Mouse (Mus musculus) layer of hippocampus, adult 2 months (tissue): Measurements from ENCODE around the gene Pold4. TPM values are rescaled to one million over a fixed set of nuclear protein-coding genes. Genes with fewer than 3 reads are reported as not detected.

Experiments
- DNase-seq, 2 experiments: peaks; one replicate each; pipeline ENCODE4 v3.0.0; 2022; ENCODE audit warnings: low spot score in 2 of 2
- H3K27ac ChIP-seq: fragments of 200-600 bp; 2 replicates; pipeline ENCODE4 v1.8.1; 2022
- H3K4me3 ChIP-seq: fragments of 200-600 bp; 2 replicates; pipeline ENCODE4 v1.8.1; 2022; ENCODE audit warnings: mild to moderate bottlenecking
- CTCF ChIP-seq: fragments of 200-600 bp; conservative IDR thresholded peaks from 2 replicates; pipeline ENCODE4 v1.8.1; 2022; ENCODE audit warnings: antibody characterized with exemption, mild to moderate bottlenecking, moderate library complexity
- long read RNA-seq, 2 experiments: library from polyadenylated mRNA; stranded (forward); transcript quantifications; one replicate each; pipeline ENCODE4 v2.0.0; 2021; ENCODE audit warnings: borderline mapping rate in 2 of 2
- total RNA-seq, 2 experiments: library from RNA; stranded (reverse); gene quantifications; 2 replicates each; pipeline ENCODE4 v1.2.3; 2021

The Pold4 gene
- total RNA-seq, result 10 to 100 TPM; 16.7 to 18.2 TPM
- long read RNA-seq, experiment 1, transcript Pold4-201 (4 exons, 913 nt), result major isoform, 6 of 6 reads
- long read RNA-seq, experiment 1, partial matches to known transcripts, result 0 of 6 reads
- long read RNA-seq, experiment 1, other reads (novel, unspliced or antisense), result 0 of 6 reads
- long read RNA-seq, experiment 2, transcript Pold4-201 (4 exons, 913 nt), result major isoform, 7 of 9 reads
- long read RNA-seq, experiment 2, partial matches to known transcripts, result 2 of 9 reads
- long read RNA-seq, experiment 2, other reads (novel, unspliced or antisense), result 0 of 9 reads

DNA sequence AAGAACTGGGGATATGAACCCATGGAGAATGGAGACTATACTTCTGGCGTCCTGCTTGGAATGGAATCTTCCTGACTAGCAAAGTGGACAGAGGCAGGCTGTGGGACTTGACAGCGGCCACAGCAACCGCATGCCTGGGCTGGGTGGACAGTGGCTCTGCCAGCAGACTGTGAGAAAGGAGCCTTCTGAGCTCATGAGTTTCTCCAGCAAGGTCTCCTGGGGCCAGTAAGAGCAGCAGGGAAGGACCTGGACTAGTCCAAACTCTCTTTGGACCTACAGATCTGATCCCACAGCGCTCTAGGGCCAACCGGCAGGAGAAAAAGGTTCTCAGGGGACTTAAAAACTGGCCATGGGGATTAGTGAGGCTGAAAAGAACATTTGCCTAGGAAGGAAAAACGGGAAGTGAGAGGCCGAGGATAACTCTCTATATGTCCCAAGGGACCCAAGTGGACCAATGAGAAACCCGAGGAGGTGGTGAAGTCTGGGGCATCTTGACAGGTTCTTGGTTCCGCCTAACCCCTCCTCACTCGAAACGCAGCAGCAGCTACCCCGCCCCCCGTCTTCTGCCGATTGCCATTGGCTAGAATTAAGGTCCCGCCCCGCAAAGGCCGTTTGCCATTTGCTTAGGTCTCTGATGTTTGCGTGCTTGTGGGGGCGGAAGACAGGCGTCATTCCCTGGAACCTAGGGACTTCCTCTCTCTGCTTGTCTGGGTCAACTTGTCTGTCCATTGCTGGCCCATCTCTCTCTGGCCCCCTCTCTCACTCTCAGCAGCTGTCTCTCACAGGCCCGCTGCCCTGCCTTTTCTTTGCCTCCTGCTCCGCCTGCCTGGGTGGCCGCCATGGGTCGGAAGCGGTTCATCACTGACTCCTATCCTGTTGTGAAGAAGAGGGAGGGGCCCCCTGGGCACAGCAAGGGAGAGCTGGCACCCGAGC, at the start of gene Pold4:
Pold4 (plus strand) TSS at position 647 of the 933 bp plus-strand sequence.
- TF ChIP-seq CTCF, result no peak
- Histone ChIP-seq H3K4me3 (peak within 1 kb of the TSS; percentile 78), H3K27ac (peak within 1 kb of the TSS; percentile 96)
- DNase-seq, result peak; percentile 95 to 97

DNA sequence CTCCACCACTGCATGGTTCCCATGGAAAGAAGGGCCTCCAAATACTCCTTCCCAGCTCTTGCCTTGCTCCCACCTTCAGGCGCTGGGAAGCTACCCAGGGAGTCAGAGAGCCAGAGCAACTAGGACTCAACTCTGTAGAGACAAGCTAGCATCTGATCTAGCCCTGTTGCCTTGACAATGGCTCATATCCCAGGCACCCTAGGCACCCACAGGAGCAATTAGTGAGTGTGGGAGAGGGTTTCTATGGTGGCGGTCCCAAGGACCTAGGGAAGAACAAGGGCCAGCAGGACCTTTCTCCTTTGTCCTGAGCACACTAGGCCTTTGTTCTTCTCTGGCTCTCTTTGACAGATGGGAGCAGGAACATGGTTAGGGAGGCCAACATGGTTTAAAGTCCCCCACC, 48.0 kb upstream of the Pold4 start:
- no peak for DNase-seq
- H3K4me3 ChIP-seq, result no peak overlapping the region
- TF ChIP-seq CTCF, result no peak
- peak overlapping the region; percentile 86 for H3K27ac ChIP-seq

DNA sequence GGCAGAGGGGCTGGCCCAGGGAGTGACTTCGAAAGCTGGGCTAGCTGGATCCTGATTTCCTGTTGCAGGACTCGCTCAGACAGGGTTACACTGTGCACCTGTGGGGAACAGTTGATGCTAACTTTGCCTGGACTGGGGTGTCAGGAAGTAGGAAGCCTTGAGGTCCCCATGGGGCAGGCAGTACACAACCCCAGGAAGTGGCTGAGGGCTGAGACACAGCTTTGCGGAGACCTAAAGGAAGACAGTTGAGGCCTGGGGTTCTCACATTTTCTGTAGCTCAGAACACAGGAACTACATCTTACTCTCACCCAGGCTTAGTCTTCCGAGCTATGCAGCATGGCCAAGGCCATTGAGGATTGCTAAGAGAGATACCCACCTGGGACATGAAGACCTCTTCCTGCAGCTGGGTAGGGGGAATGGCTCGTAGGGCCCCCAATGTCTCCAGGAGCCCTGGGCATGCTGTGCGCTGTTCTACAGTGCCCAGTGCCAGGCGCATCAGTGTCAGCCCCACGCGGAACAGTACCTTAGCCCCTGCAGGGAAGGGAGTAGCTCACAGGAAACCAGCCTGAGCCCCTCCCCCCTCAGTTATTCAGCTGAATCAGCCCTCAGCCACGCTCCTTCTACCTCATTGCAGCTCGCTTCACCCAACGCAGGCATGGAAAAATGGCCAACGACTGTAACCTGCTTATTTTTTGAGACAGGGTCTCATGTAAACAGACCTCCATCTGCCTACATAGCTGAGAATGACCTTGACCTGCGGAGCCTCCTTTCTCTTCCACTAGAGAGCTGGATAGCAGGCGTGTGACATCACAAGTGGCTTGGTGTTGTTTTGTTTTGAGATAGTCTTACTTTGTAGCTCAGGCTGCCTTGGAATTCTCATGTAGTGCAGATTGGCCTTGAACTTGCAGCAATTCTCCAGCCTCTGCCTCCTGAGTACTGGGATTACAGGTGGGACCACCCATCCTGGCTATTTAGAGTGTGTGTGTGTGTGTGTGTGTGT, 46.4 kb upstream of the Pold4 start:
- Histone ChIP-seq H3K27ac (peak overlapping the region; percentile 86; the same call in 1 of the 2 replicates), H3K4me3 (no peak overlapping the region)
- no peak for DNase-seq
- no peak for TF ChIP-seq CTCF

DNA sequence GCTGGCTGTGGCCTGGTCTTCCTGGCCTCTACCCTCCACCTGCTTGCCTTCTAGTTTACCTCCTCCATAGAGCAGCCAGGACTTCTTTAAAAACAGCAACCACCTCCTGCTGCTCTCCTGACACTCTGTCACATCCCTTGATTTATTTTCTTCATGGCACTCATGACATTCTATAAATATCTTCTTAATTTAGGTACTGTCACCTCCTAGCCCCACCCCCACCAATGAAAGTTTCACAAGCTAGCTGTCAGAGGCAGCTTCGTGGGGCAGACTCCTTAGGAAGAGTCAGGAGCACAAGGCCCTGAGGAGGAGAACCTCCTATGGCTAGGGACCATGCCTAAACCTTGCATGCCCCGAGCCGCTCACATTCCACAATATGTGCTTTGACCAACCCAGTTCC, 44.4 kb upstream of the Pold4 start:
- no peak overlapping the region for H3K27ac ChIP-seq
- no peak overlapping the region for H3K4me3 ChIP-seq
- no peak for DNase-seq
- no peak for TF ChIP-seq CTCF

DNA sequence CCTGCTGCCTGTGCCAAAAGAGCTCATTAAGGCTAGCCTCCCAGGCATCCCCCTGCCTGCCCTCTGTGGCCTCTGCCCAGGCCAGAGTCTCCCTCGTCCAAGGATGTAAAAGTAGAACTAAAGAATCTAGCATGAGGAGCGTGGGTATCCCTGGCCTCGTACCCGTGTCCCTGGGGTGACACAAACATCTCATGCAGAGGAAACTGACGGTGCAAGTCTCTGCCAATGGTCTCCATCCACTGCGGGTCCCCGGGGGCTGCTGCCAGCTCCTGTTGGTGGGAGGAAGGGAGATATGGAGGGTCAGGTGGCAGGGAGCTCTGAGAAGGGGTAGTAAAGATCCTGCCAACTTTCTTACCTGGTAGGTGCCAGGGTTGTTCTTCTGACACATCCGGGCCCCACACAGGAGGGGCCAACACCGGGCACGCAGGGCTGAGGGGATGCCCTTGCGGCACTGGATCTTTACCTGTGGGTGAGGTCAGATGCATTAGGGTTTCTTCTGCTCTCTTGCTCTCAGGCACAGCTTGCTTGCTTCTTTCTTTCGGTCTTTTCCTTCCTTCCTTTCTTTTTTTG, 42.6 kb upstream of the Pold4 start:
- no peak overlapping the region for H3K4me3 ChIP-seq
- no peak overlapping the region for H3K27ac ChIP-seq
- TF ChIP-seq CTCF, result no peak
- DNase-seq, result no peak

DNA sequence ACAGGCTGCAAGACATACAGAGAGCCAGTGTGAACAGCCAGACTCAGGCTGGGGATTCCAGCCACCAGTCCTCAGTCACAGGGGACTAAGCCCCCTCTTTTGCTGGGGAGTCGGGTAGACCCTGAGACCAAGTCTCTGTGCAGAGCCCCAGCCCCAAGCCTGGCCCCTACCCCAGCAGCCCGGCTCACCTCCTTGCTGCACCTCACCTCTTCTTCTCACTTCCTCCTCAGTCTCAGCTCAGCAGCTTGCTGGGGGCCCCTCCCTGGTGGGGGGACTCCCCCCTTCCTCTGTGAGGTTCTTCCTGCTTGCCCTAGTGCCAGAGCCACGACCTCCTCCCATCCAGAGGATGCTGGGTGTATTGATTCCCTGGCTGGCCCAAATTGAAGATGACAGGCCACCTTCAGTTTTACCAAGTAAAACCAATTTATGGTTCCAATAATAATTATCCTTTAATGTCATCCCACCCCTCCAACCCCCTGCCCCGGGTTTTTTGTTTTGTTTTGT, 40.8 kb upstream of the Pold4 start, which contains the start of gene Tbc1d10c:
Tbc1d10c (minus strand) TSS at position 454 of the 504 bp plus-strand sequence.
- no peak for TF ChIP-seq CTCF
- H3K27ac ChIP-seq, result peak within 1 kb of the TSS; percentile 99
- peak within 1 kb of the TSS; percentile 88 for H3K4me3 ChIP-seq
- DNase-seq, result no peak

DNA sequence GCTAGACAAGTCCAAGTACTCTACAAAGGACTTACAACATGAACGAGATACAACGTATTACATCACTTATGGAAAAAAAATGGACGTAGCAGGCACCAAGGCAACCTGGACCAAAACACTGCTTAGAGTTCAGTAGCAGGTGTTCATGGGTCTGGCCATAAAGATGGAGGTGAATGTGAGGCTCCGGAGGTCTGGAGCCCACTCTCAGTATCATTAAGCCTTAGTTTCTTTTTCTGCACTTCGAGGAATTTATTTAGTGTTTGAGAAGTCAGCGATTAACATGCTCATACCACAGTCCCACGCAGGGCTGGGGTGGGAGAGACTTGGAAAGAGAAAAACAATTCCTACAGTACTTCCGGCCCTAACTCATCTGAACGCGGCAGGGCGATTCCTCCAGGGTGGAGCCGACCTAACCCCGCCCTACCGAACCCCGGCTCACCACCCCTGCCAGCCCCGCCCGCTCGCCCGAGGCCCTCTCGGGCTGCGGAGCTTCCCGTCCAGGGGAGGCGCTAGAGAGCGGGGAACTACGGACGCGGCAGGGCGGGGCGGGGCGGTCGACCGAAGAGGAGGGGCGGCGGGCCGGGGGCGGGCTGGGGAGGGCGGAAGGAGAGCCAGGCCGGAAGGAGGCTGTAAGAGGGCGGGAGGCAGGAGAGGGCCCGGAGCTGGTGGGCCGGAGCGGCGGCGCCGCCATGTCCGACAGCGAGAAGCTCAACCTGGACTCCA, 40.0 kb upstream of the Pold4 start, which contains the start of gene Ppp1ca:
Ppp1ca (plus strand) TSS at position 538 of the 723 bp plus-strand sequence.
- peak; percentile 86 for TF ChIP-seq CTCF
- peak; percentile 92 to 96 for DNase-seq
- peak within 1 kb of the TSS; percentile 88 for H3K4me3 ChIP-seq
- peak within 1 kb of the TSS; percentile 99 for H3K27ac ChIP-seq

DNA sequence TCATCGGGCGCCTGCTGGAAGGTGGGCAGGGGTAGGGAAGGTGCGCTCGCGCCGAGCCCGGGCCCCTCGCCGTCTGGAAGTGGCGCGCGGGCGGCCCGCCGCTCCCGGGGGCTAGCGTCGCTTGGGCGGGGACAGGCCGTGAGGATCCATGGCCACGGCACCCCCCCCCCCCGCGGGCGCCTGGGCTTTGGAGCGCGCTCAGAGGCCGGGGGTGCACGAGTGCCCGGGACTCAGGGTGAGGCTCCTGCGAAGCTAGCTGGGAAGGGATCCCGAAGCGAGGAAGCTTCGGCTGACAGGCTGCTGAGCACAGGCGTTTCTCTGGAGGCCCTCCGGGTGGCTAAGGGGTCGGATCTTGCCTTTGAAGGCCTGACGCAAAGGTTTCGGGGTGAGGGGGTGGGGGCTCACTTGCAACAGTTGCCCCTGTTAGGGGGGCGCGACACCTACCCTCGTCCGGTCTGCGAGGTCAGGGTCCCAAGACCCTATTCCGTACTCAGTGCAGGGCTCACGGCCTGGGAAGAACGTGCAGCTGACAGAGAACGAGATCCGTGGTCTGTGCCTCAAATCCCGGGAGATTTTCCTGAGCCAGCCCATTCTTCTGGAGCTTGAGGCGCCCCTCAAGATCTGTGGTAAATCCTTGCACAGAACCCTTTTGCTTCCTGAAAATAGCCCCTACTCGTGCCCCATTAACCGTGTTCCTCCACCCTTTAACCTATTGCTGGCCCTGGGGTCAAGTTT, 39.3 kb upstream of the Pold4 start:
- DNase-seq, result no peak
- TF ChIP-seq CTCF, result no peak
- peak overlapping the region; percentile 88 for H3K4me3 ChIP-seq
- peak overlapping the region; percentile 99 for H3K27ac ChIP-seq

DNA sequence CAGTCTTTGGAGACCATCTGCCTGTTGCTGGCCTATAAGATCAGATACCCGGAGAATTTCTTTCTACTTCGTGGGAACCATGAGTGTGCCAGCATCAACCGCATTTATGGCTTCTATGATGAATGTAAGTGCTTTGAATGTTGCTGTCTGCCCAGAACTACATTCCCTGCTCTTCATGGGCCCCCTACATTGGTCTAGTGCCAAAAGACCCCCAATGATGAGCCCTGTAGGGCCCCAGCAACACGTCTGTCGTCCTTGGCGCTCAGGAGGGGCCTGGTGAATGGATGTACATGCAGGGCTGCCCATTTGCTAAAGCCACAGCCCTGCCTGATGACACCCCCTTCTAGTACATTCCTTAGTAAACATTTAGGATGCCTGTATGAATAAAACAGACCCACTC, 38.6 kb upstream of the Pold4 start:
- H3K4me3 ChIP-seq, result peak overlapping the region; percentile 88
- DNase-seq, result no peak
- H3K27ac ChIP-seq, result peak overlapping the region; percentile 99
- no peak for TF ChIP-seq CTCF

DNA sequence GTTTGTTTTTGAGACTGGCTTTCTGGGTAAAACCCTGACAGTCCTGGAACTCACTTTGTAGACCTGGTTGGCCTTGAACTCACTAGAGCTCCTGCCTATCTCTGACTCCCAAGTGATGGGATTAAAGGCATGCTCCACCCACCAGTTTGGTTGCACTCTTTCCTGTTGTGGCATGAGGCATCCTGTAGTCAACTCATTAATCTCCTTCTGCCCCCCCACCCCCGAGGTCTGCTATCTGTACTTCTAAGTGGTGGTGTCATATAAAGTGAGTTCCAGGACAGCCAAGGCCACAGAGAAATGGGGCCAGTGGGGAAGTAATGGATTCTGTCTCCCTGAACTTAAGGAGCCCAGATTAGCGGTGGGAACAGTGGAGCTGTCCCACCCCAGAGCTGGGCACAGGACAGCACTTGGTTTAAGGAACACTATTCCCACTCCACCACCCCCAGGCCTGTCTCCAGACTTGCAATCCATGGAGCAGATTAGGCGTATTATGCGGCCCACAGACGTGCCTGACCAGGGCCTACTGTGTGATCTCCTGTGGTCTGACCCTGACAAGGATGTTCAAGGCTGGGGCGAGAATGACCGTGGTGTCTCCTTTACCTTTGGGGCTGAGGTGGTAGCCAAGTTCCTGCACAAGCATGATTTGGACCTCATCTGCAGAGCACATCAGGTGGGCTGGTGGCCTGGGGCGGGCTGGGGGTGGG, 37.5 kb upstream of the Pold4 start:
- DNase-seq, result no peak
- H3K4me3 ChIP-seq, result no peak overlapping the region
- no peak overlapping the region for H3K27ac ChIP-seq
- TF ChIP-seq CTCF, result no peak
